Mouse (Mus musculus): ENCODE results near the gene B3galt1.

DNA sequence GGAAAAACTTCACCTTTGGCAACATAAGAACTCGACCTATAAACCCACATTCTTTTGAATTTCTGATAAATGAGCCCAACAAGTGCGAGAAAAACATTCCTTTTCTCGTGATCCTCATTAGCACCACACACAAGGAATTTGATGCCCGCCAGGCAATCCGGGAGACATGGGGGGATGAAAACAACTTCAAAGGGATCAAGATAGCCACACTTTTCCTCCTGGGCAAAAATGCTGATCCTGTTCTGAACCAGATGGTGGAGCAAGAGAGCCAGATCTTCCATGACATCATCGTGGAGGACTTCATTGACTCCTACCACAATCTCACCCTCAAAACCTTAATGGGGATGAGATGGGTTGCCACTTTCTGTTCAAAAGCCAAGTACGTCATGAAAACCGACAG, 552.4 kb downstream of the B3galt1 start:
- TF ChIP-seq TCF12 (IDR thresholded peaks at IDR 0.05; ENCODE audit: insufficient read depth, poor library complexity, severe bottlenecking) (no peak), POLR2A (IDR thresholded peaks at IDR 0.05; ENCODE audit: insufficient read length, low read depth) (no peak), SRF (IDR thresholded peaks at IDR 0.05; ENCODE audit: control insufficient read depth, insufficient read length, low read depth) (no peak), MYOD1 (IDR thresholded peaks at IDR 0.05; ENCODE audit: control insufficient read depth in 1 of 3, insufficient read length in 2 of 3, low read depth in 2 of 3) (no peak)
